Mouse (Mus musculus) liver, postnatal 0 days (tissue): Measurements from ENCODE around the gene Art3.
A peak's percentile ranks its signal among the peaks of the same experiment; 100 is the strongest.

Experiments used
- CTCF ChIP-seq: sonication (generic); IDR thresholded peaks from 2 replicates; pipeline ENCODE4 v1.5.1; 2016; ENCODE audit warnings: antibody characterized with exemption, low read depth
- EP300 ChIP-seq: IDR thresholded peaks from 2 replicates; pipeline ENCODE4 v1.6.1; 2016; ENCODE audit warnings: antibody characterized with exemption, low read depth, mild to moderate bottlenecking

DNA sequence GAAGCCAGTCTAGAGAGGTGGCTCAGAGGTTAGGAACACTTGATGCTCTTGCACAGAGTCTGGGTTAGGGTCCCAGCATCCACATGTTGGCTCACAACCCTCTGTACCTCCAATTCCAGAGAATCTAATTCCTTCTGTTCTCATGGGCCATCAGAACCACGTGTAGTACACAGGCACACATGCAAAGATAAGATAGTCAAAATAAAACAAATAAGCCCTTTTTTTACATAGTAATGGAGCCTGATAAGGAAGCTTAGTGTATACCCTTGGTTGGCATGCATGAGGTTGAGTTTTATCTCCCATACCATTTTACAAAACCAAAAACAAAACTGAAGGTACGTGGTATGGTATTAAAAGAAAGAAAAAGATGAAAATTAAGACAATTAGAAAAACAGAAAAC, 125.8 kb downstream of the Art3 start:
- no peak for TF ChIP-seq CTCF
- peak; percentile 46; the same call in 1 of the 2 replicates for TF ChIP-seq EP300
